Mouse (Mus musculus) lung, postnatal 0 days (tissue): ENCODE results near the gene Rnf135. TPM values are rescaled to one million over a fixed set of nuclear protein-coding genes. Genes with fewer than 3 reads are reported as not detected.
A peak's percentile ranks its signal among the peaks of the same experiment; 100 is the strongest.
"Not testable (repeated sequence)": the region's sequence is repeated elsewhere in the genome, so short reads cannot be mapped to it uniquely, and the experiment has no call there.

Experiments used
- ATAC-seq: fragments of 200-750 bp; cut with Nextera tagmentation; 2 replicates; pipeline ENCODE4 v1.8.0; 2017; ENCODE audit warnings: moderate library complexity
- DNase-seq: peaks from one replicate; pipeline ENCODE4 v3.0.0-alpha.2; 2016; ENCODE audit warnings: low spot score
- H3K27ac ChIP-seq: fragments of 300-500 bp; sonication (generic); 2 replicates; pipeline ENCODE4 v1.5.1; 2014; ENCODE audit warnings: antibody characterized with exemption, mild to moderate bottlenecking, low read length, mixed read lengths
- H3K27me3 ChIP-seq: fragments of 300-500 bp; sonication (generic); replicated peaks from 2 replicates; pipeline ENCODE4 v1.6.1; 2014; ENCODE audit warnings: low read length, mixed read lengths; ENCODE audit not compliant: insufficient read depth
- H3K36me3 ChIP-seq: fragments of 300-500 bp; sonication (generic); 2 replicates; pipeline ENCODE4 v1.6.1; 2014; ENCODE audit warnings: low read length, mixed read lengths; ENCODE audit not compliant: insufficient read depth
- H3K4me1 ChIP-seq: fragments of 300-500 bp; sonication (generic); 2 replicates; pipeline ENCODE4 v1.6.1; 2014; ENCODE audit warnings: antibody characterized with exemption, low read depth, low read length, mixed read lengths; ENCODE audit not compliant: insufficient read depth
- H3K4me2 ChIP-seq: fragments of 300-500 bp; sonication (generic); replicated peaks from 2 replicates; pipeline ENCODE4 v1.6.1; 2014; ENCODE audit warnings: low read depth, mild to moderate bottlenecking, low read length, moderate library complexity, mixed read lengths
- H3K4me3 ChIP-seq: fragments of 300-500 bp; sonication (generic); 2 replicates; pipeline ENCODE4 v1.5.1; 2014; ENCODE audit warnings: low read depth, low read length
- H3K9ac ChIP-seq: fragments of 300-500 bp; sonication (generic); replicated peaks from 2 replicates; pipeline ENCODE4 v1.6.1; 2014; ENCODE audit warnings: low read depth, mild to moderate bottlenecking
- H3K9me3 ChIP-seq: fragments of 300-500 bp; sonication (generic); 2 replicates; pipeline ENCODE4 v1.6.1; 2016; ENCODE audit warnings: low read length, mixed read lengths
- CTCF ChIP-seq: IDR thresholded peaks from 2 replicates; pipeline ENCODE4 v1.5.1; 2016; ENCODE audit warnings: antibody characterized with exemption, mild to moderate bottlenecking
- EP300 ChIP-seq: IDR thresholded peaks from 2 replicates; pipeline ENCODE4 v1.6.1; 2016; ENCODE audit warnings: antibody characterized with exemption, mild to moderate bottlenecking, control low read depth
- WGBS: fragments of 180-500 bp; shearing (Covaris S2); extraction: QIAGEN DNeasy Blood & Tissue Kit; methylation state at CpG from one replicate; pipeline ENCODE4 v1.1.7; 2014; 5-methylcytosine and 5-hydroxymethylcytosine counted together
- polyA plus RNA-seq: library from polyadenylated mRNA; unstranded; fragments of >200 nt; fragmentation: Nextera tagmentation; extraction: Ambion mirVana; gene quantifications from 2 replicates; pipeline ENCODE4 v1.2.1, GENCODE M21; 2015

Rnf135 gene
- polyA plus RNA-seq, 1 experiment from 2014 or later: 16.1 TPM

- ATAC-seq (peak; percentile 25; the same call in 1 of the 2 replicates), DNase-seq (peak; percentile 48)
- no peak overlapping the region for H3K9ac ChIP-seq
- H3K9me3 ChIP-seq: no peaks in the 10 kb centered on the region
- no peaks in the 10 kb centered on the region for H3K36me3 ChIP-seq
- no peaks in the 10 kb centered on the region for H3K27me3 ChIP-seq
- peak overlapping the region; percentile 90 for H3K4me2 ChIP-seq
- H3K4me1 ChIP-seq: peaks cover 4% of the 10 kb centered on the region; the same call in 1 of the 2 replicates
- TF ChIP-seq EP300 (no peak), CTCF (no peak)
- H3K4me3 ChIP-seq: peak overlapping the region; percentile 85; the same call in 1 of the 2 replicates
- peak overlapping the region; percentile 88; the same call in 1 of the 2 replicates for H3K27ac ChIP-seq
- 37% methylated on average over 8 of the region's 8 CpGs for WGBS
Measured at GRCm38 (mm10) chr11:80142872-80143271, 40.8 kb upstream of the Rnf135 start.

GRCm38 (mm10) chr11:80145787-80146275, 37.8 kb upstream of the Rnf135 start:
- Histone ChIP-seq H3K4me1 (peaks cover 4% of the 10 kb centered on the region; the same call in 1 of the 2 replicates), H3K9me3 (no peaks in the 10 kb centered on the region), H3K27ac (no peak overlapping the region), H3K36me3 (no peaks in the 10 kb centered on the region), H3K27me3 (no peaks in the 10 kb centered on the region), H3K9ac (no peak overlapping the region), H3K4me3 (no peak overlapping the region), H3K4me2 (no peak overlapping the region)
- 21% methylated on average over 10 of the region's 10 CpGs for WGBS
- DNase-seq (peak; percentile 44), ATAC-seq (no peak)
- TF ChIP-seq CTCF (no peak), EP300 (no peak)

- no peaks in the 10 kb centered on the region for H3K36me3 ChIP-seq
- H3K4me2 ChIP-seq: no peak overlapping the region
- ATAC-seq: no peak
- H3K9me3 ChIP-seq: no peaks in the 10 kb centered on the region
- 63% methylated on average over 6 of the region's 6 CpGs for WGBS
- no peak overlapping the region for H3K9ac ChIP-seq
- no peak for TF ChIP-seq EP300
- TF ChIP-seq CTCF: no peak
- no peaks in the 10 kb centered on the region for H3K27me3 ChIP-seq
- peaks cover 3% of the 10 kb centered on the region; the same call in 1 of the 2 replicates for H3K4me1 ChIP-seq
- H3K27ac ChIP-seq: no peak overlapping the region
- DNase-seq: peak; percentile 23
- no peak overlapping the region for H3K4me3 ChIP-seq
Measured at GRCm38 (mm10) chr11:80147748-80148147, 35.9 kb upstream of the Rnf135 start.

GRCm38 (mm10) chr11:80148313-80148712, 35.3 kb upstream of the Rnf135 start:
- TF ChIP-seq CTCF (no peak), EP300 (peak; percentile 83)
- no peaks in the 10 kb centered on the region for H3K9me3 ChIP-seq
- H3K9ac ChIP-seq: no peak overlapping the region
- WGBS: 29% methylated on average over 1 of the region's 1 CpGs
- DNase-seq (peak; percentile 88), ATAC-seq (peak; percentile 88)
- H3K4me1 ChIP-seq: no peaks in the 10 kb centered on the region
- no peak overlapping the region for H3K4me2 ChIP-seq
- no peak overlapping the region for H3K4me3 ChIP-seq
- H3K27ac ChIP-seq: 0 out of 2 replicates have a peak overlapping the region, but pooled peaks have one; percentile 51
- H3K36me3 ChIP-seq: no peaks in the 10 kb centered on the region
- no peaks in the 10 kb centered on the region for H3K27me3 ChIP-seq

GRCm38 (mm10) chr11:80148974-80149373, 34.7 kb upstream of the Rnf135 start:
- H3K4me2 ChIP-seq: not testable (repeated sequence)
- WGBS: 53% methylated on average over 1 of the region's 4 CpGs

GRCm38 (mm10) chr11:80149412-80150023, 34.1 kb upstream of the Rnf135 start:
- 82% methylated on average over 8 of the region's 8 CpGs for WGBS
- Histone ChIP-seq H3K4me1 (0 out of 2 replicates have a peak, but pooled peaks cover 3% of the 10 kb centered on the region), H3K36me3 (no peaks in the 10 kb centered on the region), H3K4me2 (no peak overlapping the region), H3K27ac (no peak overlapping the region), H3K27me3 (peaks cover 2% of the 10 kb centered on the region; the same call in 1 of the 2 replicates), H3K9ac (no peak overlapping the region), H3K9me3 (no peaks in the 10 kb centered on the region), H3K4me3 (no peak overlapping the region)
- TF ChIP-seq CTCF (no peak), EP300 (no peak)
- DNase-seq: no peak
- no peak for ATAC-seq

More at GRCm38 (mm10) chr11:80148974-80149373, 34.7 kb upstream of the Rnf135 start:
- not testable (repeated sequence) for ATAC-seq, H3K27ac ChIP-seq, H3K4me1 ChIP-seq, DNase-seq, H3K9me3 ChIP-seq, H3K27me3 ChIP-seq, H3K36me3 ChIP-seq, H3K4me3 ChIP-seq, H3K9ac ChIP-seq
